Mouse (Mus musculus) kidney, postnatal 4 days (tissue): ENCODE measurements at regions not wholly inside any gene's neighbourhood (a gene's known extent, or its start where the extent isn't known, plus 50 kb on each side); places are given as distances from the start of the nearest gene placed in this dataset.
A peak's percentile ranks its signal among the peaks of the same experiment; 100 is the strongest.
"Not testable (repeated sequence)": the region's sequence is repeated elsewhere in the genome, so short reads cannot be mapped to it uniquely, and the experiment has no call there.

Experiments
- DNase-seq, 2 experiments: peaks; one replicate each; pipeline ENCODE4 v3.0.0; 2021; ENCODE audit warnings: mixed read lengths in 2 of 2

DNA sequence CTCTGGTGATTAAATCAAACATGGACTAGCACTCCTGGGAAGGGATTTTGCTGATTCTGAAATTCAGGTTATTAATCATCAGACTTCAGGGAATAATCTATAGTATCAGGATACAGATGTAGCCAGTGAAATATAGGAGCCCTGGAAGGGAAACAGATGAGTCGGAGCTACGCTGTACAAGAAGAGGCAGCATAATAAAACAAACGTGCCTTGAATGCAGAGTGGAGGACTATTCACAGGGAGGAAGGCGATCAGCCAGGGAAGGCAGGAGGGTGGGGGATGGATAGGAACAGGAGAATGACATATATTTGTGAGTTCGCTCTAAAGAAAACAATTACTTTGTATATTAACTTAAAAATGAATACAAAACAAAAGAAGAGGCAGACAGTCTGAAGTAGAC, 286.6 kb upstream of the Got2 start:
- no peak for DNase-seq

DNA sequence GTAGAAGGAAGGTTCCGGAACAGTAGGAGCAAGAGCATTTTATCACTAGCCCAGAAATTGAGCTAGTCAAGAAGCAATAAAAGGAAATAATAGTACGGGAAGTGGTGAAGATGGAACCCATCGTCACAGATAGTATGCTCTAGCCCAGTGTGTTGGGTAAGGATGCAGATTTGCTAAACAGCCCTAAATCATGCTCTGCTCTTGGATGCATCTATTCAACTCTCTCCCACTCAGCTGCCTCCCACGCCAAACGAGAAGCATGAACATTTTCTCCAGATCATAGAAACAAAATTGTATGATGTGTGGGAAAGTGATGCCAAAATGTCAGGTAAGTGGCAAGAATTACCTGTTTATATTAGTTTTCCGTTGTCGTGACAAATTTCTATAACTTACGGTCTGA, 276.6 kb upstream of the Got2 start:
- no peak for DNase-seq

DNA sequence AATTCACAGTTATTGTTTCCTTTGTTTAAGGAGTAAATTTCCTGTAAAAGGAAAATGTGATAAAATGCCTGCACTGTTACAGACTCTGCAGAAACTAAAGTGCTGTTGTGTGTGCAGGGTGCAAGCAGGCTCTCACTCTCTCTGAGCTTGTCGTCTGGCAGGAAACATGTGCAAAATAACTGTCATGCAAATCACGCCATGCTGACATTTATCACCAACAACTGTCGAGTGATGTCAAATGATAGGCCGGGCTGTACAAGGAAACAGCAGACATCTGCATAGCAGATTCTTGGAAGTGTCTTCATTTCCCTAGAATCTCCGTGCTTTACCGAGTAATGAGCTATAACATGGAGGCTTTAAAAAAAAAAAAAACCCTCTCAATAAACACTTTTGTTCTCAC, 271.6 kb upstream of the Got2 start:
- DNase-seq, result peak in 1 of 2 experiments; percentile 2

- peak; percentile 64 to 72 for DNase-seq
Measured at GRCm38 (mm10) chr8:96152496-96153250, 264.3 kb upstream of the Got2 start.

DNA sequence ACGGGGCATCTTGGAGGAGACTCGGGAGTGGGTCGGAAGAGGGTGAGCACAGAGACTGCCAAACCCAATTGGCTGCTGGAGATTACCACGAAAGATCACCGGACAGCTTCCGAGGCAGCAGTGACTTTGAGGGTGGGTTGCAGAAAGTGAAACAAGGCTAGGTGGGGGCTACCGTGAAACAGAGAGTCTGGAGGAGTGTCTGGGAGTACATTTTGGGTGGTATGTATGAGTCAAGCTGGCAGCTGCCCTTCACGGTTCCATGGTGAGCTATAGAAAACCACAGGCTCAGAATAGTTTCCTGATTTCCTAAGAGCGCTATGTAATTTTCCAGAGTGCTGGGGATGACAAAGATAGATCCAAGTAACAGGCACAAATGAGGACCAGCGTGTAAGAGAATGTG, 263.7 kb upstream of the Got2 start:
- no peak for DNase-seq

DNA sequence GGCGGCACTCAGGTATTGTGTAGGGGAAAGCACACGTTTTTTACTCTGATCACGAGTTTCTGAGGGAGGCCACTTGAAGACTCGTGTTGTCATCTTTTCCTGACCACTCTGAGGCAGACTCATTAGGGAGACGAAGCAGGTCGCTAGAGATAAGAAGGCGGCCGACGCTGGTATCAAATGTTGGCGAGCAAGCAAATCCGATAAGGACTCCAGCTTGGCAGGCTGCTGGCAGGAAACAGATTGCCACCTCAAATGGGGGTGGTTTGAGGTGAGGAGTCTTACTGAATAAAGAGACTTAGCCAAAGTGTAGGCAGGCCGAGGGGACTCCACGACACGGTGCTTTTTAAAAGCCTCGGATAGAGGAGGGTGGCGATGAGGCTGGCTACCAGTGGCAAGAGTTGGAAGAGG, 262.7 kb upstream of the Got2 start:
- DNase-seq, result no peak

DNA sequence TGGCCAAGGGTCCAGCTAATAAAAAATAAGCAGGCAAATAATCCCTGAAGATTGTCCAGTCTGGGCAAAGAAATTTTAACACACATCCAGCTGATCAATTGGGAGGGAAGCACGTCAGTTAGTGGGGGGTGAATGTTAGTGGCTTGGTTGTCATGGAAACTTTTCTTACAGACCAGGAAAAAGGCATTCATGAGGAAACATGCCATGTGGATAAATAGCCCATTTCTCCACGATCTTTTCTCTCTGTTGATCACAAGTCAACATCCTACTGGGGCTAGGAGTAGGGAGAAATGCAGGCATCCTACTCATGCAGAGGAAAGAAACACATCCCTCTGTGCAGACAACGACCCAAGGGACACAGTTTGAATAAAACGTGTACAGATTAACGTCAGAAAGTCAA, 243.8 kb upstream of the Got2 start:
- DNase-seq, result no peak

- no peak for DNase-seq
Measured at GRCm38 (mm10) chr8:96128329-96128728, 240.0 kb upstream of the Got2 start.

DNA sequence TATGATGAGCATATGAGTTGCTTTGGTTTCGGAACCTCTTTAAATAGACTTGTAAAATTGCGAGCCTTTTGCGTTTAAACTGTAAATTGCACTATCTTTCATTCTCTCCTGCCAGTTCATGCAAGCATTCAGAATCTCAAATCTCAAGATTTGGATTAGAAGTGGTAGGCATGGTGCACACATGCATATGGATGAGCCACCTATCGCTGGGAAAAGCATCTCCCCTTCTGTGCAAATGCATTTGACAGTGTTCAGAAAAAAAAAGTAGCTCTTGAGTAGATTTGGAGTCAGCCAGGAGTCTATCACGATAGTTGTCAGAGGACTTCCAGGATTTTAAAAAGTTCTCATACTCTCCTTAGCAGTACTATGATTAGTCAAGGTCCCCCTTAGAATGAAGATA, 212.5 kb upstream of the Got2 start:
- DNase-seq, result no peak

- DNase-seq, result no peak
Measured at GRCm38 (mm10) chr8:96092931-96093330, 204.6 kb upstream of the Got2 start.

- no peak for DNase-seq
Measured at GRCm38 (mm10) chr8:96090231-96090630, 201.9 kb upstream of the Got2 start.

DNA sequence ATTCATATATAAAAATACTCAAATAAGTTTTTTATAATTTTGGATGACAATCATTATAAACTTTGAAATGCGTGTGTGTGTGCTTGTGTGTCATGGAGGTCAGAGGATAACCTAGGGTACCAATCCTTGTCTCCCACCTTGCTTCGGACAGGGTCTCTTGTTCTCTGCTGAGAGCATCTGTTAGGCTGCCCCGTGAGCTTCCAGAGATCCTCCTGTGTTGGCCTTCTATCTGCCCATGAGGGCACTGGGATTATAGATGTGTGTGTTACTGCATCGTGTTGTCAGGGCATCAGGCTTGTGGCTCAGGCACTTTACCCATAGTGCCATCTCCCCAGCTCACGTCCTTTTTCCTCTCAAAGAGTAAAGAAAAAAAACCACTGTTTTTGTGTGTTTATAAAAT, 180.0 kb upstream of the Got2 start:
- no peak for DNase-seq

DNA sequence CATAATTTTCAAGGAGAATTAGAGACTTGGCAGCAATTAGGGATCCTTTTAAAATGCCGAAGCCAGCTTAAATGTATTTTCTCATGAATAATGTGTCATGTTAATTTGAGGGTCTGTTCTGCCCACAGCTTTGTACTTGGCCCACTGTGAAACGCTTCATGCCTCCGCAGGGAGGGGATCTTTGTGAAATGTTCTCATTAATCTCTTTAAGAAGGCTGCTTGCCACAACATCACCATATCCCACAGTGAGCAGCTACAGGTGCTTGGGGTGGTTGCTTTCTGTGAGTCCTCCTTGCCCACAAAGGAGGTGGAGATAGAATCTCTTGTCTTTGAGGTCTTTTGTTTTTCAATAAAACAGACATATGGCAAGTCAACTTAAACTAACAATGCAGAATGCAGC, 159.3 kb upstream of the Got2 start:
- DNase-seq, result no peak

GRCm38 (mm10) chr8:96042335-96042734, 154.0 kb upstream of the Got2 start:
- DNase-seq, result no peak

- peak in 1 of 2 experiments; percentile 3 for DNase-seq
Measured at GRCm38 (mm10) chr8:96040216-96040615, 151.9 kb upstream of the Got2 start.

- not testable (repeated sequence) for DNase-seq
Measured at GRCm38 (mm10) chr8:96018742-96019141, 130.4 kb upstream of the Got2 start.

DNA sequence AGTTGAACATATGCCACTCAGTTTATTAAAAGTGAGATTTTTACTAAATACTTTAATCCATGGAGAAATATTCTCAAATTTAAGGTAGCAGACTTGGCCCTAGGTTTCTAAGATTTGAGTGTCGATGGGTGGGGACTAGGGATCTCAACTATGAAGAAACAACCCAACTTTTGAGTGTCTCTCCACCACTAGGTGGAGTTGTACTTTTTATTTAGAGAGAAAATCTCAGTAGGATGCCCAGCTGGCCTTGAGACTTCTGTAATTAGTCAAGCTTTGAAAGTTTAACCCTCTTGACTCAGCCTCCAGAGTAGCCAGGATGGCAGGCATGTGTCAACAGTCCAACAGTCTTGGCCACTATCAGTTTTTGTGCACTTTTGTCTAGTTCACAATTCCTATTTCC, 123.7 kb upstream of the Got2 start:
- no peak for DNase-seq

DNA sequence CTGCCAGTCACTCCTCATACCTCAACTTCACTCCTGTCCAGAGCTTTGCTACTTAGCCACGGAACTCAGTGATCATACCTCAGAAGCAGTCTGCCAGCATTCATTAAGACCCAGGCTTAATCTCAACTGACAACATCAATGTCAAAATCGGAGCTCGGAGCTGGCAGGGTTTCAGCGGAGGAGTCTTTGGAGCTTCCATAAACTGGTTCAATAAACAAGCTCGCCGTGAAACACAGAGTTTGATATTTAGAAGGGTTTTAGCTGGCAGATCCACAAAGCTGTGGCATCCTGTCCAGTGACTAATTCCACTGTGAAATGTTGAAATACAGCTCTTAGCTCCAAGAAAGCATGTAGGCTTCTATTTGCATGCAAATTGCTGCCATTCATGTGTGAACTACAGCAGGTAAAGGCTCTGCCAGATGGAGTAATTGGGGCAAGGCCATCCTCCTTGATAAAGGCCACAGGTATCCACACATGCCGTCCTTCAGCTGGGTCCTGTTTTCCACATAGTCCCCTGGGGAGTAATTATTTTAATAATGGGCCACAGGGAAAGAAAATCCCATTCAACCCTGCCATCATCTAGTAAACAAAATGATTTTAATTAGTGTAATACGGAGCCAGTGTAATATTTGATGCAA, 103.6 kb upstream of the Got2 start:
- DNase-seq, result no peak

GRCm38 (mm10) chr8:95988616-95989380, 100.5 kb upstream of the Got2 start:
- no peak for DNase-seq

GRCm38 (mm10) chr8:95987011-95987440, 98.7 kb upstream of the Got2 start:
- DNase-seq, result no peak

DNA sequence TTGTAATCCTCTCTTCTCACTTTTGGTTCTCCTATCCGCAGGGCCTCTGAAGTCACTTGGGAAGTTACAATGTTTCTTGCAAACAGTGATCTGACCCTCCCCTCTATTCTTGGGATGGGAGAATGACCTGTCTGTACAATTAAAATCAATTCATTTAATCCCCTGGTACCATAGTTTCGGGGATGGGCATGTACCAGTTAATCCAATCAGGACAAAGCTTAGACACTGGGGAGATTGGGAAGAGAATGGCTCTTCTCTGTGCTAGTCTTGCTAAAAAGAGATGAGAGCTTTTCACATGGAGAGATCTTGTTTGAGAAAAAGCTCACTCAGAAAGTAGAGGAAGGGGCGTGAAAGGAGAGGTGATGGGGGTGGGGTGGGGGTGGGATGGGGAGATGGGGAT, 98.1 kb upstream of the Got2 start:
- no peak for DNase-seq

DNA sequence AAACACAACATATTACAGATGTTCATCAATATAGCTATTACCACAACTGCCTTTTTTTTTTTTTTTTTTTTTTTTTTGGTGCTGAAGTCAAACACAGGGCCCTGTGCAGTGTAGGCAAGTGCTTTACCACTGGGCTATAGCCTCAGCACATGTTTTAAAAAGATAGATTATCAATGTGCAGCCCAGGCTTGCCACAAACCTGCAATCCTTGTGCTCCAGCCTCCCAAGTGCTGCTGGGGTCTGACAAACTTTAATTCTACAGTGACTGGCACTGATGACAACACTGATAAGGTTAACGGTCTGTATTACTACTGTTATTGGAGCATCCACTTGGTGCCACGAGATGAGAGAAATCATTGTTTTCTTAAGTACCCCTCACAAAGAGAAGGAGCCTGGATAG, 95.3 kb upstream of the Got2 start:
- no peak for DNase-seq

GRCm38 (mm10) chr8:95980405-95980804, 92.1 kb upstream of the Got2 start:
- DNase-seq, result no peak

- DNase-seq, result peak; percentile 71 to 73
Measured at GRCm38 (mm10) chr8:95979223-95979622, 90.9 kb upstream of the Got2 start.
